Mouse (Mus musculus) lung, postnatal 4 days (tissue): ENCODE data around the gene Coro2b.

ENCODE experiments used
- DNase-seq, 2 experiments: peaks; one replicate each; pipeline ENCODE4 v3.0.0; 2021

Coro2b gene

DNA sequence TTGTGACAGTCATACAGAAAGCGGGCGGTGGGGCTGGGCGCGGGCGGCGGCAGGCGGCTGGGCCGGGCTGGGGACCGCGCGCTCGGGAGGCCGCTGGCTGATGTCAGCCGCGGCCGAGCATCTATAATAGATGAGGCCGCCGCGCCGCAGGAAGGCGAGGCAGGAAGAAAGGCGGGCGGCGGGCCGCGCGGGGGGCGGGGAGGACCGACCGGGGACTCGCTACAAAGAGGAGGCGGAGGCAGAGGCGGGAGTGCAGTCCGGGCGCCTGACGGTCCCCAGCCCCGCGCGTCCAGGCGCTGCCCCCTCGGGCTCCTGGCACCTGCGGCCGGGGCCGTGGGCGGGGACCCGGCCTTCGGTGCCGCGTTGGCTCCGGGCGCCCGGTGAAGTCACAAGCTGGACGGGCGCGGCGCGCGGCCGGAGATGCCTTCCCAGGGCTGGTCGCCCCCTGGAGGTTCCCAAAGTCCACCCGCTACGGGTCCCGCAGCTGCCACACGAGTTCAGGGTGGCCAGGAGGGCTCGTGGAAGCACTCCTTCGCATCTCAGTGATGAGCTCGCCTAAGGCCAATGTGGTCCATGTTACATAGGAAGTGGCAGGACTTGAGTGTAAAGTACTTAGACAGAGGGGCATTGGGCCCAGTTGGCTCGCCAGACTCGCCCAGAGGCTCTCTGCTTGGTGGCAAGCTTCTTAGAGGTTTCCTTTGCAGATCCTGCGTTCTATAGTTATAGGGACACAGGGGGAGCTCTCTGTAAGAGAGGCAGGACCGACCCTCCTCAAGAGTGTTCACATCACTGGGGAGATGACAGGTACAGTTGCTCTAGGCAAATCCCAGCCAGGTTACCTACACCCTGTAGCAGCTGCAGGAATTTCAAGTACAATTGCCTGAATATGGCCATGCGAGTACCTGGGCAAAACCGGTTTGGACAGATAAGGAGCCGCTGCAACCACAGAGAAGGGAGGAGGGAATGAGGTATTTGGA is at the start of gene Coro2b:
TSS of gene Coro2b (minus strand) at position 390 of the 977 bp plus-strand sequence.
- peak; percentile 83 to 90 for DNase-seq

DNA sequence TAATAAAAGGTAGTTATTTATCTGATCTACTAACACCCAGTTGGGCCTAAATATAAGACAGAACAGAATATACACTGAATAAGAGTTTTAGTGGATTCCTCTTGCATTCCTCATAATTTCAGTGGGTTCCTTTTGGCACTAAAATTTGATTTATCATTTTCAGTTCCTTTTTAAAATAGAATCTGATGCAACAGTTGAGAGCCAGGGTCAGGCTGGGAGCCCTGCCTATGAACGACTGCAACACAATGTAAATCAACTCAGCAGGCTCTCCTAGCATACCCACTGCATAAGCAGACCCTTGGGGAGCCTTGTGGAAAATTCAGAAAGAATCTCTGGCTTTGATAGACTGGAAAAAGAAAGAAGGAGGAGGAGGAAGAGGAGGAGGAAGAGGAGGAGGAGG is 40.7 kb upstream of the Coro2b start:
- DNase-seq, result peak in 1 of 2 experiments; percentile 3

DNA sequence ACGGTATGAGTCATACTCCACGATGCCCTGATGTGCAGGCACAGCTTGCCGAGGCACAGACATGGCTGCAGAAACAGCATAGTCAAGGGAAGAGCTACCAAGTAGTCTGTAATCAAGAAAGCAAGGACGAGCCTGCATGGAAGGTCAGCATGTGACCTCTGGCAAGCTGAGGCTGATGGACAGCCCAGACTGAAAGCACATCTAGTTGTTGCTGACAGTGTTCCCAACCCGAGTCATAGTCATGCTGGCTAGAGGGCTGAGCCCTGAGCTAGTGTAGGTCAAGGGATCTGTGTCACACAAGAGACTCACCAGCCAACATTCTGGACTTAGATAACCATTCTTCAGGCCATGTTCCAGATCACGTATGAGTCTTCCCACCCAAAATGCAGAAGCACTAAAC is 32.3 kb upstream of the Coro2b start:
- peak; percentile 24 to 44 for DNase-seq

DNA sequence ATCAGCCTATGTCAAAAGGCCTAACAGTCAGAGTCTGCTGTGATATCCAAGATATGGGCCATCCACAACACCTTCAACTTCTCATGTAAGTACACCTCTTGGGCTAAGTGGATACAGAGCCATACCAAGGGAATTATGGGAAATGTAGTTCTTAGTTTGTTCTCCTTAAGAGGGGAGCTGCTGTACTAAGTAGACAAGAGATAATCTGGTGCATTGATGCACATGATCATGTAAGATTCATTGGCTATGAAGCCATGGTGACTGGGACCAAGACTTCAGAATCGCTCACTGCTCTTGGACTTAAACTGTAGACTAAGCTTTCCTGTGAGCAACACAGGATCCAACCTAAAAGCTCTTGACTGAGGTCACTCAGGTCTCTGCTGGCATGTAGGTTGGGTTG is 31.0 kb upstream of the Coro2b start:
- DNase-seq, result no peak

DNA sequence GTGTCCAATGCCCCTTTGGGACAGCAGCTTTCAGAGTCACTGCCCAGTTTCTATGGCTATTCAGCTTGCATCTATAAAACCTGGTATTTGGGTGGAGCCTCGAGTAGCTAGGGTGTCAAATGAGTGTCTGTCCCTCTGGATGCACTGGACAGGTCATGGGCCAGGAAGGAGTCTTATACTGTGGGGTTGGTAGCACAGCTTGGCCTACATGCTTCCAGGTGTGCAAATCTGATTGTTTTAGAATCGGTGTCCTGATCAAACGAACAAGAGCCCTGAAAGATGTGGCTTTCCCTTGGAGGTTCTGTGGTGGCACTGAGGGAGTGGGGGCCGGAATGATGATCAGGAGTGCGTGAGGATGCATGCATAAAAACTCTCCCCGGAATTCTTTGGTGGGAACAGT is 25.4 kb upstream of the Coro2b start:
- DNase-seq, result no peak

DNA sequence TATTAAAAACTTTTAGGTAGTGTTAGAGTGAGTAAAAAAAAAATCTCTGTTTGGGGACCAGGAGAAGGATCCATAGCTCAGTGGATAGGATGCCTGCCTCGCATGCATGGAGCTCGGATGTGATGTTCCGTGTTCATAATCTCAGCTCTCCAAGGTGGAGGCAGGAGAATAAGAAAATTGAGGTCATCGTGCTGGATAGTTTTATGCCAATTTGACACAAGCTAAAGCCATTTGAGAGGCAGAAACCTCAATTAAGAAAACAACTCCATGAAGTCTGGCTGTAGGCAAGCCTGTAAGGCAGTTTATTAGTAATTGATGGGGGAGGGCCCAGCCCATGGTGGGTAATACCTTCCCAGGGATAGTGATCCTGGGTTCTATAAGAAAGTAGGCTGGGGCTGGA is 23.6 kb upstream of the Coro2b start:
- DNase-seq, result no peak

DNA sequence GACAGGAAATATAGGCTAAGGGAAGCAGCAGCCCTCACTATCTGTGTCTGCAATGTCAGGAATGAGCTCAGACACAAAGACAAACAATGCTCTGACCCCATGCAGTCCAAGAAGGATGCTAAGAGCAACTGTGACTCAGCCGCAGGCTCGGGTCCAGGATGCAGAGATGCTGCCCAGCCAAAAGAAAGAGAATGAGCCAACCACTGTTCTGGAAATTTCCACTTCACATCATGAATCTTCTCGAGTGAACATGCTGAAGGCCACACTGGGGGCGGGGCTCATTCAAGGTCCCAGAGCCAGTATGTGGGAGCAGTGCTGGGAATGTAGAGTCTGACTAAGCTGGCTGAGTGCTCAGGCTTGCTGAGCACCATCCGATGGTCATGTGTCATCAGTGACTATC is 23.2 kb upstream of the Coro2b start:
- peak; percentile 68 to 85 for DNase-seq

DNA sequence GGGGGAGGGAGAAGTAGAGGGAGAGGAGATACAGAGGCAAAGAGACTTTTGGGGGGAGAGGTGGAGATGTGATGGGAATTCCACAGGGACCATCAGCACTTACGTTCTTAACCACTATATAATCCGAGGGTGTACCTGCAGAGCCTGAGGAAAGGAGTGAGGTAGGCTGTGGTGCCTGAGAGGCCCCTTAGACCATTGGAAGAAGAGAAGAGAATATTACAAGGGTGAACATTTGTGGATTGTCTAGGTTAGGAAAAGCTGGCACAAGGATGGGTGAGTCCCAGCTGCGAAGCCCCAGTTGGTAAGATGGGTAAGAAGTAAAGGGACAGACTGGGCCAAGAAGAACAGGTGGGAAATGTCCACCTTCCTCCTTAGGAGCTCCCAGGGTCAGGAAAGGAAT is 22.6 kb upstream of the Coro2b start:
- DNase-seq, result no peak

DNA sequence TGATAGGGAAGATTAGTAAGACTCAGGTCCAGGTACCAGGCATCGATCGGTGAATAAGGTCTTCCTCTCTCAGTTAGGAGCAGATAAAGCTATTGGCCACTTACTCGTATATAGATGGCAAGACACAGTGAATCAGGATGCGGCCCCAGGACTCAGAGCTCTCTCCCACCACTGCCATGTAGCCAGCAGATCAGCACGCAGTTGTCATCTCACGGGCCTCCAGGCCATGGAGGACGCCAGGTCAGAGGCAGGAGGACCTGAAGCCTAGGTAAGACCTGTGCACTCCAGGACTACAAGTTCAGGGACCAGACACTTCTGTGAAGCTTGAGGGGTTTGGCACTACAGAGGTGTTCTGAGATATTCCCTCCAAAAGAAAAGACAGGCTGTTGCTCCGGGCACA is 21.2 kb upstream of the Coro2b start:
- DNase-seq, result no peak

DNA sequence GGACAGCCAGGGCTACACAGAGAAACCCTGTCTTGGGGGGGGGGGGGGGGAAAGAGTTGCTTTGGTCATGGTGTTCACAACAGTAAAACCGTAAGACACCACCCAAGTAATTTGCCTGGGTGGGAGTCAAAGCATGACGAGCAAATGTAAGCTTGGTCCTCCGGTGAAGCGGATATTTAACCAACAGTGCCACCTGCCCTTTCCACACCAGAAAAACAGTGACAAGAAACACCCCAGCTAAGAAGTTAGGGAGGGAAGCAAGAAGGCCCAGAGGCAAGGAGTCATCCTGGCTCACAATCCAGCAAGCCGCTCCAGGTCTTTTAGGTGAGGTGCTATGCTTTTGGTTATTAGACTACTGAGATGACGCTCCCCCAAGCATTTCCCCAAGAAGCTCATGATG is 19.9 kb upstream of the Coro2b start:
- no peak for DNase-seq

DNA sequence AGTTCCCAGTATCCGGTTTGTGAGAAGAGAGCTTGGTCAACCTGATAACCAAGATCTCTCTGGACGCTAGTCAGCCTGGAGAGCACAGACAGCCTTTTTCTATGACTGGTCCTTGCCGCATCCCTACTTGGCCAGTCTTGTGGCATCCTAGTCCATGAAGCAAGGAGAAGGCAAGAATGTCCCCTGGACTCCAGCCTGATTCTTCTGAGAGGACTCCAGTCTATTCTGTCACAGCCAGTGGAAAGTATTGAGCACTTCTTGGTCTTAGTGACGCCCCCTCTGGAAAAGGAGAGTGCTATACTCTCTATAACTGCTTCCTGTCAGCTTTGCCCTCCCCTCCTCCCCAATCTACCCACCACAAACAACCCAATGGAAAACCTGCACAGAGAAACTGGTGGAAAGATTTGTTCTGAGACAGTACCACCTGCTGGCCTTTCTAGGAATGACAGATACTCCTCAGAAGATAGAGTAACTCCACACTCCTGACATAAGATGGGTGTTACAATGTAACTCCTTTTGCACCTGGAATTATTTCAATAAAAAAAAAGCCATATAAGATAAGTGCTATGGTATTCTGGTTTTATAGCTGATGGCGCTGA is 18.5 kb upstream of the Coro2b start:
- peak in 1 of 2 experiments; percentile 52 for DNase-seq

DNA sequence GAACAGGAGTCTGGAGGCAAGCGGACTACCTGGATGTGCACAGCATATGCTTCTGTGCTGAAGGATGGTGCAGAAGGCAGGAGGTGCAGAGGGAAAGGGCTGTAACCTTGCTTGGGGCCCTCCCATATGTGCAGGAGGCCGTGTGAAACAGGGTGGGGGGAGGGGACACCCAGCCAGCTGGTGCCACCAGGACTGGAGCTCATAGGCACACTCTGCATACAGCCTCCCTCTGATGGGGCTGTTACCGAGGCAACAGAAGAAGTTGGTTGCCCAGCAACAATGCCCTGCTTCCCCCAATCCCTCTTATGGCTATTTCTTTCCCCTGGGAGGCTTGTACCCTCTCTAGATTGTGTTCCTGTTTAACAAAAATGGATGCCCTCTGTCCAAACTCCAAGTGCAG is 17.8 kb upstream of the Coro2b start:
- no peak for DNase-seq

DNA sequence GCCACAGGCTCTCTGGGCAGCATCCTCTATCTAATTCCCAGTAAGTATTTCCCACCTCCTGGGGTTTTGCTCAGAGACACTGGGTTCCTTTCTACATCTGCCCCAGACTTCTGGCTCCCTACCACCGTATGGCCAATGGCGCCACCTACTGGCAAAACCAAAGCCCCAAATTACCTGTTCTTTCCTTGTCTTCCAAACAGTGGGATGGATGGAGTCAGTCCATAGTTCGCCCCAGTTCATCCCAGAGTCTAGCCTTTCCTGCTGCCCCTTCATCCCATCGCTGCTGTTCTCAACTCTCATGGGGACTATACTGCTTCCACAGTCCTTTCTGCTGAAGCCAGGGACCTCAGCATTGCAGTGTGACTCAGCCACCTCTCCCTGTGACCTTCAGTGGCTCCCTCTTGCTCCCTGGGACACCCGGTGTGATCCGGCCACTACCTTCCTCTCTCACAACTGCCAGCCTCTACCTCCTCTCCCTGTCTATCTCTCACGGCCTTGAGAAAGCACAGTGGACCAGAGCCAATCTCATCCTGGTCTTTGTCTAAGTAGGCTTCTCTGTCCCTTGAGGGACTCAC is 16.6 kb upstream of the Coro2b start:
- DNase-seq, result peak in 1 of 2 experiments; percentile 74

DNA sequence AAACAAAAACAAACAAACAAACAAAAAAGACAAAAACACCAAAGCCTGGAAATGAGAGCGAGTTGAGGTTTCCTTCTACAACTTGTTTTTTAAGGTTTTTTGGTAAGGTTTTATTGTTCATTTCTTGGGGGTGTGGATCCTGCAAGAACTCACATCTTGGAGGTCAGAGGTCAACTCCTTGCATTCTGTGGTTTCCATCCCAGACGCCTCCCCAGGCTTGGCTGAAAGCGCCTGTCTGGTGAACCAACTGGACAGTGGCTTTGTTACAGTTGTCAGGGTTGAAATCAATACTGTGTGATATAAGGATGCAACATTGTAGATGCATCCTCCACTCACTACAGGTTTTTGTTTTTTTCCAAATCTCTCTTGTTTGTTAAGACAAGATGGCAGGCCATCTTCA is 14.7 kb upstream of the Coro2b start:
- no peak for DNase-seq

DNA sequence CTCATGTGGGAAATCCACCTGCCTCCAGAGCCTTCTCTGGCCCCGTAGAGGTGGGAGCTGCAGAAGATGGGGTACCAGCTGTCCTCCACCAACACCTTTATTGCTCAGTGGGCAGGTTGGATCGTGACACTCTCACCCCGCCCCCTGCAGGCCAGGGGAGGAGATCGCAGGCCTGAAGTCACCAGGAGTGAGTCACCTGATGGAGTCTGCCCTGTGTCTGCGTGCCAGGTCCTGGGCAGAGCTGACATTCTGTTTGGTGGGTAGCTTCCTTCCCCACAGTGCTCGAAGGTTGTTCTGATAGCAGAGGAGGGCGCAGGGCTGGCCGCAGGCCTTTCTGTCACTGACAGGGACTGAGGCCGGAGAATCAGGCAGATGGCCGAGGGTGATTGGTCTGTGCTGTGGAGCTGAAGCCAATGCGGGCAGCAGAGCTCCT is 13.8 kb upstream of the Coro2b start:
- peak; percentile 71 to 80 for DNase-seq

DNA sequence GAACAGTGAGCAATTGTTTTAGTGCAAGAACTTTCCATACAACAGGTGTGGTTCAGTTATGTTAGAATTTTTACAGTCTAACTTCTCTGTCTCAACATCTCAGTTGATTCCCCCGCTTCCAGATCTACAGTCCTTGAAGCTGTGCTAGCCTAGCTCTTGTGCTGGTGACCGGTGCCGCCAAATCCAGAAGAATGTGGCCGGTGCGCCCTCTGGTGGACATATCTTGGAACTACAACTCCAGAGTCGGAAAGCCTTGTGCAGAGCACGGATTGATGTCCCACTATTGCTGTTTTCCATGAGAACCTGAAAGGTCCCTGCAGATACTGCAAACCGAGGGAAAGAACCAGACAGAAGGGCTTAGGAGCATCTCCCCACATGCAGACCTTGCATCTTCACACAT is 13.0 kb upstream of the Coro2b start:
- peak; percentile 86 to 93 for DNase-seq

DNA sequence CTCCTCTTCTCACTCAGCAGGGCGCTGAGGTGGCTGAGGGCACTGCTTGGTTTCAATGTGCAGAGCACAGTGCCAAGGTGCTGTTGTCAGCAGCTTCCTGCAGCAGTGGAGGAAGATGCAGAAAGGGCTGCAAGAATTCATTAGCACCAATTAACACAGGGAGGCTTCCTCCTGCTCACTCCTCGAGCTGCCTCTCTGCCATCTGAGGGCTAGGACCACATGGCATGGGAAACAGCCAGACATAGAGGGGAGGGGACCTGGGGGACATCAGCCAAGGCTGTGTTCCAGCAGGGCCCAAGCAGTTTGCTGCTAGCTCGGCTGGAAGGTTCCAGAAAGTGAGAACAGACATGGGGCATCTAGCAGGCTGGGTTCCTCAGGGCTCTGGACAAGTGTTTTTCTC is 10.6 kb upstream of the Coro2b start:
- DNase-seq, result no peak

DNA sequence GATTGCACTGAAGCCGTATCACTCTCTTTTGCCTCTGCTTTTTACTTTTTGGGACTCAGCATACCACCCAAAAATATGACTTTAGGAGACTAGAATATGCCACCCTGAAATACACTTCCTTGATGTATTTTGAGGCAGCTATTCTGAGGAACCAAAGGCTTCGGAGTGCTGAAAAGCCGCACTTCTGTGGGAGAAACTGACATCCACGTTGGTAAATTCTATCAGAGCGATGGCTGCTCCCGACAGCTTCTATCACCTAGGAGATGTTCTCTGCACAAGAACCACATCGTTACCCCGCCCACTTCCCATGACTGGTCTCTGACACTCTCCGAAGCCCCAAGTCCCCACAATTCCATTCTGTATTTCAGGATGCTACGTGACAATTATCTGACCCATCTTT is 8.0 kb upstream of the Coro2b start:
- no peak for DNase-seq

DNA sequence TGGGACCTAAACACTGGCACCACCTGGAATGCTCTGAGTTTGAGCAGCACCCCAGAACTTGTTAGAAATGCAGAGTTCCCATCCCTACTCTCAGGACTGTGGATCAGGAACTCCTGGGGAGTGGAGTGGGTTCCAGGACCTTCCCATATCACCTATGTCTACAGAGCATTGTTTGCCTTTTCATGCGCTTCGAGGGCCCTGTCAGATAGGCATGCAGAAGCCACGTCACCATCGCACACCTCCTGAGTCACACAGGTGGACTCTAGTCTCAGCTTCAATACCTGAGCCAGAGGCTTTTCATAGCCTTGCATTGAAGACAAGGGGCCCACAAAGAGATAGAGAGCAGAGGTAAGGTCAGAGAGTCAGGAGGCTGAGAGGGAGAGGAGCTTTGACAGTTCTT is 7.0 kb upstream of the Coro2b start:
- DNase-seq, result no peak

DNA sequence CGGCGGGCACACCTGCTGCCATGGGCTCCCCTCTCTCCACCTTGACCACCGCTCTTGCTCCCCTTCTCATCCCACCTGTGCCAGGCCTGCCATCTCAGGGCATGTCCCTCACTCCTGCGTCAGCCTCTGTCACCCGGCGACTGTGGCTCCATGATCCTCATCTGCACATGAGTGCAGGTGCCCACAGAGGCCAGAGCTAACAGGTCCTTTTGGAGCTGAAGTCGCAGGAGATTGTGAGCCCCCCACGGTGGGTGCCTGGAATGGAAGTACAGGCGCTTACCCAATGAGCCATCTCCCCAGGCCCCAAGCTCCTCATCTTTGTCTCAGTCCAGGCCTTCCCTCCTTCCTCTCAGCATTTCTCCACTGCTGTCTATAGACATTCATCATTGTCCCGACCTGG is 4.8 kb upstream of the Coro2b start:
- no peak for DNase-seq

DNA sequence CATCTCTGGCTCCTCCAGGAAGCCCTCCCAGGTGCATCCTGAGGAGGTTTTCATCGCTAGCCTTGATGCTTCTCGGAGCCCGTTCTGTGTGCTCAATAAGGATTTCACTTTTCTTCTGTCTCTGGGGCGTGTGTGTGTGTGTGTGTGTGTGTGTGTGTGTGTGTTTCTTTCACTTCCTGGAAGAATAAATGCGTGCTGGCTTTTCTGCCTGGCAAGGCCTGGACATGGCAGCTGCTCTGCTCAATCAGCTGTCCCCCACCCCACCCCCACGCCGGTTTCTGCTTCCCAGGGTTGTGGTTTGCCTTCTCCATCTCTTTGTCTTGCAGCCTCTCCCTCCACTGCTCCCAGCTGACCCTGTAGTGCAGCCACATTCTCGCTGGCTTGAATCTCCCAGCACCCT is 4.3 kb upstream of the Coro2b start:
- DNase-seq, result peak; percentile 35 to 64

DNA sequence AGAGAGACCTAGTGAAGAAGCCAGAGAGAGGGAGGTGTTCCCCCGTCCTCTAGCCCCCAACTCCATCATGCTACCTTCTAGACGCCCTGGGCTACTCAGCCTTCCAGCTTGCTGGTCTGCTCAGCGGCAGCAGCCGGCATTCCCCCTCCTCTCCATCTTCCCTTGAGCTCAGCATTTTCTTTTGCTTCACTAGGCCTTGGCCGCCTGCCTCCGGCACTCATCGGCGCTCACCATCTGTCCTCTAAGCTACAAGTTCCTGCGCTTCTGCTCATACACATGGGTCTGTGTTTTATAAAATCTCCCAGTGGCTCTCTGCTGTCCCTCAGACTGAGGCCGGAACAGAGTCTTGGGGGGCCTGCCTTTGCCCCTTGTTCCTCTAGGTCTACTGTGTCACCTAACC is 3.9 kb upstream of the Coro2b start:
- DNase-seq, result peak in 1 of 2 experiments; percentile 63

DNA sequence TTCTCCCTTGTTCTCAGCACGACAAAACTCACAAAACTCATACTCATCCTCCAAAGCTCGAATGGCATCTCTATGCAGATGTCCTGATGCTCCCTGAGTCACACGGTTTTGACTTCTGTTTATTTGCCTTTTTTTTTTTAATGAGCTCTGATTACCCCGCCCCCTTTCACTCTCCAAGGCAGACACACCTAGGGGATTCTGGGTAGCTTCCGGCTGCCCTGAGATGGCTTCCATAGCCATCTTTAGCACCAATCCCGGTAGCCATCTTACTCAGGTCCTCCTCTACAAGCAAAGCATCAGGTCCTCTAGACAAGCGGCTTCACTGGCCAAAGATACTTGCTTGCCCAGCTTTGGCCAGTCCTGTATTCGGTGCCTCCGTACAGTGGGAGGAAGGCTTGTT is 3.3 kb upstream of the Coro2b start:
- no peak for DNase-seq

DNA sequence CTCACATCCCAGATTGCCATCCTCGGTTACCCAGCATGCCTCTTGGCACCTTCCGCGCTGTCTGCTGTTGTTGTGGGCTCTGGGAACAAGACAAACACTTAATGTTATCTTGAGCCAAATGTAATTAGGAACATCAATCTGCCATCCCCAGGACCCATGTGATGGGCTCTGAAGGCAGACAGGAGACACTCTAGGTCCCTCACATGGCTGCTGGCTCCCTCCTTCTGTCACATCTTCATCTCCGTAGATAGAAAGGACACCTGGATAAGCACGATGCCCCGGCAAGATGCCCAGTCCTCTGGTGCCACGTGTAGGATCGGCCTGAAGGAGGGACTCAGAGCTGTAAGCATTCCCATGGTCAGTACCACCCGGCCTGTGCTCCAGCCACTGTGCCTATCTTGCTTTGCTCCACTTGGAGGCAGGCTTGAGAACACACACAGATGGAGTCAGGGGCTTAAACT is 2.4 kb upstream of the Coro2b start:
- no peak for DNase-seq
